Mouse (Mus musculus): ENCODE data around the gene Vmn1r26. TPM values are rescaled to one million over a fixed set of nuclear protein-coding genes. Genes with fewer than 3 reads are reported as not detected.

The Vmn1r26 gene
- not detected for polyA plus RNA-seq (2017; shearing (Covaris generic))

GRCm38 (mm10) chr6:58015059-58015458, at the start of gene Vmn1r26:
Gene Vmn1r26 (minus strand): TSS chr6:58015159.

GRCm38 (mm10) chr6:57980710-57981109, 34.2 kb downstream of the Vmn1r26 start, which contains the start of gene Vmn1r25:
Gene Vmn1r25 (minus strand): TSS chr6:57980810.

GRCm38 (mm10) chr6:57961403-57961802, 53.6 kb downstream of the Vmn1r26 start, which contains the start of gene Vmn1r24:
Gene Vmn1r24 (minus strand): TSS chr6:57961503.

Other genes with a start within 250 kb of the Vmn1r26 start
- 19.0 TPM for gene Vopp1, start 190.0 kb downstream of the Vmn1r26 start, polyA plus RNA-seq (2017; shearing (Covaris generic))
- not detected for gene Vmn1r21, start 164.8 kb downstream of the Vmn1r26 start, polyA plus RNA-seq (2017; shearing (Covaris generic))
- gene Vmn1r22, start 107.1 kb downstream of the Vmn1r26 start, polyA plus RNA-seq (2017; shearing (Covaris generic)): 0.12 TPM
- not detected for gene Vmn1r23, start 88.3 kb downstream of the Vmn1r26 start, polyA plus RNA-seq (2017; shearing (Covaris generic))
- gene Vmn1r24, start 53.7 kb downstream of the Vmn1r26 start, polyA plus RNA-seq (2017; shearing (Covaris generic)): not detected
- gene Vmn1r25, start 34.3 kb downstream of the Vmn1r26 start, polyA plus RNA-seq (2017; shearing (Covaris generic)): not detected
- gene Vmn1r27, start 203.7 kb upstream of the Vmn1r26 start, polyA plus RNA-seq (2017; shearing (Covaris generic)): not detected
- not detected for gene Vmn1r28, start 246.9 kb upstream of the Vmn1r26 start, polyA plus RNA-seq (2017; shearing (Covaris generic))

Measured in CD4-positive, CD25-positive, alpha-beta regulatory T cell (primary cell).